Mouse (Mus musculus): ENCODE results near the gene Fam222b.

DNA sequence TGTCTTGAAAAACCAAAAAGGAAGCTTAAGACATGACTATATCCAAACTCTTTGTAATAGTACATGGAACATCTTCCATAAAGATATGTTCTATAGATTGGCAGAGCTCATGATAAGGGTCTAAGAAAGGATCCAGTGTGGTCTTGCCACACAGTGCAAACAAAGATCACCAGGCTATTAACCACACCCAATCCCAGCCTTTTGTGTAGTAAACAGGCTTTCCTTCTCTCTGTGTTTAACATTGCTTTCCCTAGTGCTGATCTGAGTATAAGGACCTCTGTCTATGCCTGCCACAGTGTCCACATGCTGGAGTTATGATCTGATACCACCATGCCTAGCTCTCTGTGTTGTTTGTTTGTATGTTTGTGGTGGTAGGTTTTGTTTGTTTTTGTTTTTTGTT is 29.3 kb downstream of the Fam222b start:
- TF ChIP-seq CTCF (IDR thresholded peaks at IDR 0.05; ENCODE audit: low read depth) = no peak
- TF ChIP-seq EP300 (IDR thresholded peaks at IDR 0.05; ENCODE audit: low read depth) = no peak

Measured in liver, postnatal 0 days (tissue).